Mouse (Mus musculus): ENCODE measurements around the gene Ocel1.
A peak's percentile ranks its signal among the peaks of the same experiment; 100 is the strongest.

Gene Ocel1

GRCm38 (mm10) chr8:71404951-71405351 is 33.9 kb downstream of the Ocel1 start:
- peak in 1 of 2 experiments; percentile 30 for DNase-seq

- peak; percentile 90 to 94 for DNase-seq
Measured at GRCm38 (mm10) chr8:71405401-71406098, 34.5 kb downstream of the Ocel1 start, which contains the start of gene Ankle1. TSS of gene Ankle1 (plus strand) at chr8:71406010.

- DNase-seq: peak in 1 of 2 experiments; percentile 57
Measured at GRCm38 (mm10) chr8:71406099-71407015, 35.3 kb downstream of the Ocel1 start.

GRCm38 (mm10) chr8:71407441-71407840 is 36.3 kb downstream of the Ocel1 start:
- no peak for DNase-seq

GRCm38 (mm10) chr8:71408231-71408630 is 37.1 kb downstream of the Ocel1 start:
- DNase-seq: no peak

- no peak for DNase-seq
Measured at GRCm38 (mm10) chr8:71411535-71412273, 40.6 kb downstream of the Ocel1 start.

GRCm38 (mm10) chr8:71422121-71422520 is 51.0 kb downstream of the Ocel1 start:
- DNase-seq: no peak

Measured in cerebellum, adult 18-20 months (tissue).